Mouse (Mus musculus) erythroblast, embryonic 14.5 days (primary cell): Measurements from ENCODE around the gene Vmac. TPM values are rescaled to one million over a fixed set of nuclear protein-coding genes. Genes with fewer than 3 reads are reported as not detected.

Experiments
- H3K27me3 ChIP-seq: 2 replicates; pipeline ENCODE4 v1.6.1; 2012; ENCODE audit warnings: inconsistent platforms; ENCODE audit not compliant: control insufficient read depth
- H3K36me3 ChIP-seq: 2 replicates; pipeline ENCODE4 v1.6.1; 2012; ENCODE audit warnings: mild to moderate bottlenecking, inconsistent platforms; ENCODE audit not compliant: control insufficient read depth
- H3K4me1 ChIP-seq: 2 replicates; pipeline ENCODE4 v1.6.1; 2012; ENCODE audit warnings: inconsistent platforms; ENCODE audit not compliant: control insufficient read depth
- H3K4me3 ChIP-seq: replicated peaks from 2 replicates; pipeline ENCODE3; 2012; ENCODE audit warnings: moderate library complexity, mild to moderate bottlenecking, inconsistent platforms
- H3K9me3 ChIP-seq: 2 replicates; pipeline ENCODE4 v1.6.1; 2012; ENCODE audit warnings: low read length, inconsistent platforms, mixed read lengths; ENCODE audit not compliant: control insufficient read depth
- GATA1 ChIP-seq: IDR thresholded peaks from 2 replicates; pipeline ENCODE4 v1.6.1; 2012; ENCODE audit warnings: low read length, inconsistent platforms, mixed read lengths
- TAL1 ChIP-seq: IDR thresholded peaks from 3 replicates; pipeline ENCODE4 v1.6.1; 2012; ENCODE audit warnings: low read length, inconsistent platforms, mixed read lengths
- polyA plus RNA-seq: library from polyadenylated mRNA; stranded (reverse); fragments of >175 nt; gene quantifications from 2 replicates; pipeline ENCODE4 v1.2.3, GENCODE M21; 2012

Gene Vmac
- 0.22 and 0.55 TPM in 2 replicates for polyA plus RNA-seq

DNA sequence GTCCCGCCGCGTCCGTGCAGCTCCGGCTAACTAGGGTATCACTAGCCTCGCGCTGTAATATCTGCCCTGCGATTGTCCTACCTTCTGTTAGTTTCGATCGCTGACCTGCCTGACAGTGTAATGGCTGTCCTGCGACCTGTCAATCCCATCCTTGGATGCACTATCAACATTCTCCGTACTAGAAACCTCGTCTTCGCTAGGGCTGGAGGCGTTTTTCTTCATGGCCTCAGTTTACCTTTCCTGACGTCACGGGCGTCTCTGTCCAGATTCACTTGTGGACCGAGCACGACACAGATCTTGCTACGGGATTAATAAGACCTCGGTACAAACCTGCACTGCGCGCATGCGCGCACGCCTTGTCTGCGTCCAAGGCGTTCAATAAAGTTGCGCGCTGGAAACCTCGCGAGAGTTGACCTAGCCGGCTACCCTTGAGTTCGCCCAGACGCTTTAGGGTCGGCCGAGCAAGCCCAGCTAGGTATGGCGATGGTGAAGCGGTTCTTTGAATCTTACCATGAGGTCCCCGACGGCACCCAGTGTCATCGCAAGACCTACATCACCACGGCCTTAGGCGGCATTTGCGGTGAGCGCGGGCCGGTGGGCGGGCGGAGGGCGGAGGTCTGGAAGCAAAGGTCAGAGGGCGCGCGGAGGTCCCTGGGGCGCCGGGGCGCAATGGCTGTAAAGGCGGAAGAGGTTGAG, at the start of gene Vmac, which contains the start of gene Ndufa11:
Vmac (minus strand) TSS at position 660 of the 696 bp plus-strand sequence.
Ndufa11 (plus strand) TSS at position 405 of the 696 bp plus-strand sequence.
- TF ChIP-seq GATA1 = no peak
- Histone ChIP-seq H3K36me3 (peaks cover 45% of the 10 kb centered on the region), H3K4me3 (peak within 1 kb of the TSS; percentile 87), H3K27me3 (no peaks in the 10 kb centered on the region), H3K9me3 (no peaks in the 10 kb centered on the region), H3K4me1 (peaks cover 55% of the 10 kb centered on the region)

- Histone ChIP-seq H3K36me3 (peaks cover 60% of the 10 kb centered on the region), H3K4me1 (peaks cover 40% of the 10 kb centered on the region), H3K4me3 (no peak overlapping the region), H3K9me3 (peaks cover 12% of the 10 kb centered on the region), H3K27me3 (no peaks in the 10 kb centered on the region)
- TF ChIP-seq GATA1 = no peak
- TF ChIP-seq TAL1 = no peak
Measured at GRCm38 (mm10) chr17:56766631-56767405, 49.0 kb upstream of the Vmac start.

DNA sequence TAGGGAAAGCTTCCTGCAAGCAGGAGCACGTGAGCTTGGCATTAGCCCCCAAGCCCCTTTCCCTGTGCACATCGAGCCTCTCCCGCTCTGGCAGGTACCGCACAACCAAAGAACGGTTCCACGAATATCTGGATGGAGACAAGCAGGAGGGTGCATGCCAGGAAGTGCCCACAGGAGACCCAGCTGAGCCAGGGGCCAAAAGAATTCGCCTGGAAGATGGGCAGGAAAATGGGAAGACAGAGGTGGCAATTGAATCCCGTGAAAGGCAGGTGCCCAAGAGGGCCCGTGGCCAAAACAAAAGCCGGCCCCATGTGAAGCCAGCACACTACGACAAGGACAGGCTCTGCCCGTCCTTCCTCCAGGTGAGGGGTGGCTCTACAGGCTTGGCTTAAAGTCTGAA, 47.6 kb upstream of the Vmac start:
- peaks cover 12% of the 10 kb centered on the region for H3K9me3 ChIP-seq
- no peaks in the 10 kb centered on the region for H3K27me3 ChIP-seq
- peak overlapping the region; percentile 100 for H3K4me3 ChIP-seq
- TF ChIP-seq TAL1 (no peak), GATA1 (no peak)
- peaks cover 46% of the 10 kb centered on the region for H3K36me3 ChIP-seq
- H3K4me1 ChIP-seq = peaks cover 54% of the 10 kb centered on the region

DNA sequence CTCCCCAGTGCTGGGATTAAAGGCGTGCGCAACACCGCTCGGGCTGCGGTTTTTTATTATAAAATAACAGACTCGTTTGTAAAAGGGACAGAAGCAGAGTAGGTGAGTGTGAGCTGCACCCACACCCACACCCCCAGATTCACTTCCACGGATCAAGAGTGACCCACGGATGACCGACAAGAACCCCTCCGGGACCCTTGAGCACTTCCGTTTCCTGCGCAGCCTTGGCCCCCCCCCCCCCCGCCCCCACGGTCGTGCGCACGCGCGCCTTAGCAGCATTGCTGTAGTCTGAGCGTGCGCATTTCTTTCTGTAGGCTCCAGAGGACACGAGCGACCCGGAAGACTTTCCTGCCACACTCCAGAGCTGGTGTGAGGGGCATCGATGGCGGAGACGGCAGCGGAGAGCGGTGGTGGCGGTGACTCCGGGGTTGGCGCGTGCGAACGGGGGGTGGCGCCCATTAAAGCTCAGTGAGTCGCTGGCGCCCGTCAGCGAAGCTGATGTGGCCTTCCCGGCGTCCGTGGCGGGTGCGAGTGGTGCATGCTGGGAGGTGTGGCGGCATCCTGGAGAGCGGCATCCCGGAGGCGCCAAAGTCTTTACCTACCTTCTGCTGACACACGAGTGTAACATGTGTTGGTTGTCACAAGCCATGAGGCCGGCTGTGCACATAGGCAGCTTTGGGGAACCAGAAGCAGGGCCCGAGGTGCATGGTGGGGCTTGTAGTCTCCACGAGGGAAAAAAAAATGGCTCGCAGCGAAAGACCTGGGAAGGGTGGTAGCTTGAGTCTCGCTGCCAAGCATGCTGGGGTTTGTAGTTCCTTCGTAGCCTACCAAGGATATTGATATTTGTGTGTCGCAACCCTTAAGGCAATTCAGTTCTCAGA, 46.9 kb upstream of the Vmac start, which contains the start of gene Dus3l:
Dus3l (plus strand) TSS at position 284 of the 881 bp plus-strand sequence.
- Histone ChIP-seq H3K4me3 (peak within 1 kb of the TSS; percentile 100), H3K4me1 (peaks cover 61% of the 10 kb centered on the region), H3K27me3 (no peaks in the 10 kb centered on the region; the same call in 1 of the 2 replicates), H3K36me3 (peaks cover 39% of the 10 kb centered on the region), H3K9me3 (peaks cover 12% of the 10 kb centered on the region)
- TF ChIP-seq TAL1 (no peak), GATA1 (no peak)

DNA sequence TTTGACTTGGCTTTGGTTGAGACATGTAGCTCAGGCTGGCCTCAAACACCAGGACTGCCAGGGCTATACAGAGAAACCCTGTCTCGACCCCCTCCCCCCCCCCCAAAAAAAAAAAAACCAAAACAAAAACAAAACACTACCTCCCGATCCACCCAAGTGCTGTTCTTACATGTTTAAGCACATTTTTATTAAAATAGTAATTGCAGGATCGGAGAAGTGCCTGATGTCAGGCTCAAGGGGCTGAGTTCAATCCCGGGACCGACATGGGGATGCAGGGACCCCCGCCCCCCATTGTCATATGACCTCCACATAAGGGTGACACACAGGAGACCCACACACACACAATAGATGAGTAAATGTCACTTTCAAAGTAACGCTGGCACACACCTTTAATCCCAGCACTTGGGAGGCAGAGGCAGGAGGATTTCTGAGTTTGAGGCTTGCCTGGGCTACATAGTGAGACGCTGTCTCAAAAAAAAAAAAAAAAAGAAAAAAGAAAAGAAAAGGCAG, 46.0 kb upstream of the Vmac start:
- Histone ChIP-seq H3K4me3 (peak overlapping the region; percentile 100), H3K4me1 (peaks cover 70% of the 10 kb centered on the region), H3K9me3 (peaks cover 12% of the 10 kb centered on the region), H3K36me3 (peaks cover 30% of the 10 kb centered on the region), H3K27me3 (peaks cover 4% of the 10 kb centered on the region; the same call in 1 of the 2 replicates)
- TF ChIP-seq TAL1 (no peak), GATA1 (no peak)

DNA sequence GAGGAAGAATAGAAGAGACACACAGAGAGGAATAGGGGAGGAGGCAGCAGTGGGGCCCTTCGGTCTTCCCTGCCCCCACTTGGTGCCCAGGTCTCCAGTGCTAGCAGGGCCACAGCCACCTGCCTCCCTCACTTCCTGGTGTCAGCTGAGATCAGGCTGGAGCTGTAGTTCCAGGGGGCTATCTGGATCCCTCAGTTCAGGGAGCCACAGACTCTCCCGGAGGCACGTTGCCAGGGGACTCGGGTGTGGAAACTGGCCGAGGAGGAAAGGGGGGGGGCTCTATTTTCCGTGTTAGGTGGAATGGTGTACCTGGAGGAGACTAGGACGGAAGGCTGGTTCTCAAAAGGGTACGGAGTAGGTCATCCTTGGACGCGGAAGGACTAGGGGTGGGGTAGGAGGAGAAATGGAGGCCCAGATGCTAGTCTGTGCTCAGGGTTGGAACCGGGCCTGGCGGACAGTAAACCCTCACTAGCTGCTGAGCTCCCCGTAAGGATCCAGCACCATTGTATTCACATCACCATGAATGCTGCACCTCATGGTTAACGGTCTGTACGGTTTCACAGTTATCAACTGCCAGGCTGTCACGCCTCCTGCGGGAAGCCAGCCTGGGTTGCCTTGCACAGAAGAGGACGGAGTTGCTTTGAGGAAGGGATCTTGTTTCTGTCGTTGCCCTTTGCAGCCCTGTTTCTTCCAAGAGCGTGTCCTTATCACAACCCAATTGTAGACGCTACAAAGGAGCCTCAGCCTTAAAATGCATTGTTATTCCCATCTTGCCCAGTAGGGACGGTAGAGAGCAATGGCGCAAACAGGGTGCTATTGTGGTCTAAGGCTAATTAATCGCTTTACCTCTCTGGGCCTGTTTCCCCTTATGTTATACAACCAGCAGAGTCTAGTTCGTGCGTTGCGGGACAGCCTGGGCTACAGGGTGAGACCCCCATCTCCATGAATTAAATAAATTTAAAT, 45.2 kb upstream of the Vmac start:
- H3K27me3 ChIP-seq = peaks cover 4% of the 10 kb centered on the region; the same call in 1 of the 2 replicates

GRCm38 (mm10) chr17:56761991-56762410, 44.2 kb upstream of the Vmac start:
- H3K4me1 ChIP-seq = peaks cover 86% of the 10 kb centered on the region
- H3K27me3 ChIP-seq = peaks cover 11% of the 10 kb centered on the region
- TF ChIP-seq GATA1 = peak; percentile 92
- peak; percentile 85 for TF ChIP-seq TAL1
- peaks cover 5% of the 10 kb centered on the region for H3K9me3 ChIP-seq
- H3K4me3 ChIP-seq = peak overlapping the region; percentile 71
- H3K36me3 ChIP-seq = peaks cover 12% of the 10 kb centered on the region

More for the DNA sequence above, 45.2 kb upstream of the Vmac start:
- Histone ChIP-seq H3K4me1 (peaks cover 78% of the 10 kb centered on the region), H3K9me3 (peaks cover 10% of the 10 kb centered on the region), H3K36me3 (peaks cover 23% of the 10 kb centered on the region), H3K4me3 (peak overlapping the region; percentile 71)
- TF ChIP-seq TAL1 (no peak), GATA1 (peak; percentile 60)
